Mouse (Mus musculus) C2C12 (cell line): Measurements from ENCODE around the gene Gclm. TPM values are rescaled to one million over a fixed set of nuclear protein-coding genes. Genes with fewer than 3 reads are reported as not detected.

Experiments
- H3K27me3 ChIP-seq: one replicate; pipeline ENCODE4 v1.6.1; 2011; ENCODE audit not compliant: control insufficient read depth, insufficient read depth, insufficient read length
- H3K36me3 ChIP-seq: one replicate; pipeline ENCODE4 v1.6.1; 2011; ENCODE audit not compliant: control insufficient read depth, insufficient read depth
- H3K4me3 ChIP-seq: one replicate; pipeline ENCODE4 v1.5.1; 2011; ENCODE audit warnings: mild to moderate bottlenecking, control low read depth; ENCODE audit not compliant: poor library complexity, insufficient read depth, severe bottlenecking
- H3K79me2 ChIP-seq: one replicate; pipeline ENCODE4 v1.6.1; 2011; ENCODE audit not compliant: control insufficient read depth, insufficient read depth
- H3K79me3 ChIP-seq: one replicate; pipeline ENCODE4 v1.6.1; 2011; ENCODE audit warnings: low read depth, control low read depth
- H3ac ChIP-seq: one replicate; pipeline ENCODE3; 2011; ENCODE audit warnings: low read depth; ENCODE audit not compliant: control insufficient read depth, insufficient read length
- CEBPB ChIP-seq: IDR thresholded peaks from one replicate; pipeline ENCODE4 v1.6.1; 2011; ENCODE audit warnings: low read depth, mild to moderate bottlenecking, control low read depth, moderate library complexity
- CTCF ChIP-seq: IDR thresholded peaks from one replicate; pipeline ENCODE4 v1.5.1; 2011; ENCODE audit not compliant: control insufficient read depth, insufficient read depth, insufficient read length
- FOSL1 ChIP-seq: IDR thresholded peaks from one replicate; pipeline ENCODE4 v1.8.0; 2011; ENCODE audit warnings: mild to moderate bottlenecking, low read length; ENCODE audit not compliant: poor library complexity, insufficient read depth, severe bottlenecking
- MAX ChIP-seq: IDR thresholded peaks from one replicate; pipeline ENCODE4 v1.6.1; 2011; ENCODE audit warnings: mild to moderate bottlenecking, control low read depth
- MYOD1 ChIP-seq: IDR thresholded peaks from one replicate; pipeline ENCODE4 v1.6.1; 2011; ENCODE audit warnings: low read depth; ENCODE audit not compliant: control insufficient read depth, insufficient read length
- MYOG ChIP-seq: IDR thresholded peaks from one replicate; pipeline ENCODE4 v1.6.1; 2011; ENCODE audit not compliant: control insufficient read depth, insufficient read length; ENCODE audit errors: extremely low read depth
- USF1 ChIP-seq: IDR thresholded peaks from one replicate; pipeline ENCODE4 v1.6.1; 2011; ENCODE audit warnings: low read depth, mild to moderate bottlenecking, control low read depth, moderate library complexity
- polyA plus RNA-seq: library from polyadenylated mRNA; unstranded; fragments of >200 nt; fragmentation: generic; extraction: Trizol; gene quantifications from one replicate; pipeline ENCODE4 v1.2.1, GENCODE M21; 2012; ENCODE audit warnings: missing spikeins

Gclm gene
- polyA plus RNA-seq, 1 experiment: 84.0 TPM

DNA sequence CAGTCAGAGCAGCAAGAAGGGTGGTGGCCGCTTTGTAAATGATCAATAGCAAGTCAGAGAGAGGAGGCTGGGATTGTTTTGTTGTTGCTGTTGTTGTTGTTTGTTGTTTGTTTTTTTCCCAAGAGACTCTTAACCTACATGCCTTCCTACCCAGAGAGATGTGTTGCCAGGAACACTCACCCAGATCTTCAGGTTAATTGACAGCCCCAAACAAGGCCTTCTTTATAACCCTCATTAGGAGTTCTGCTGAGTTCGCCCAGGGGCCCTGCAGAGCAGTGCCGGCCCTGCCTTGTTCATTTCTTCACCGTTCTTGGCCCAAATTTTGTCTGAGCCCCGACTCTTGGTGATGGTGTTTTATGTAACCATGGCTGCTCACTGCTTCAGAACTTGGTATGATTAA, 44.9 kb upstream of the Gclm start:
- Histone ChIP-seq H3K4me3 (no peak overlapping the region), H3K79me3 (no peaks in the 10 kb centered on the region), H3ac (no peak overlapping the region), H3K27me3 (no peaks in the 10 kb centered on the region), H3K79me2 (no peaks in the 10 kb centered on the region), H3K36me3 (no peaks in the 10 kb centered on the region)
- no peak for TF ChIP-seq MAX
- TF ChIP-seq USF1: no peak
- TF ChIP-seq CEBPB: no peak
- TF ChIP-seq FOSL1: no peak
- no peak for TF ChIP-seq MYOD1
- no peak for TF ChIP-seq MYOG
- no peak for TF ChIP-seq CTCF

DNA sequence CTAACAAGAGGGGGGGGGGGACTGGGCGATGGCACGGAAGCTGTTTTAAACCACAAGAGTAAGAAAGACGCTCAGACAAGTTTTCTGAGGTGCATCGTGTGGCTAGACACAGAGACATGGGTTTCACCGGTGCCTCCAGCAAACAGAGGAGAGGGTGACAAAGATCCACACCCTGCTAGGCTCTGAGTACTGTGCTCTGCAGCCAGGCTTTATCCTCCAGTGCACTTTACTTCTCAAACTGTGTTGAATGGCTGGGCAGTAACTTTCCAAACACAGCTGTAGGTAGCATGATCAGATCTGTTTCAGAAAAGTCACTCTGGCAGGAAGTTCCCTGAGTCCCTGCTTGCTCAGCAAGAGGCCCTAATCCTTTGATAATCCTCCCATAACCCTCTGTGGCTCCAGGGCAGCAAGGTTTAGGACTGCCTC, 43.0 kb upstream of the Gclm start:
- no peak overlapping the region for H3ac ChIP-seq
- no peaks in the 10 kb centered on the region for H3K79me3 ChIP-seq
- H3K36me3 ChIP-seq: no peaks in the 10 kb centered on the region
- TF ChIP-seq FOSL1 (no peak), CTCF (no peak), MAX (no peak), MYOD1 (no peak), MYOG (no peak), CEBPB (no peak), USF1 (no peak)
- H3K4me3 ChIP-seq: no peak overlapping the region
- H3K79me2 ChIP-seq: no peaks in the 10 kb centered on the region
- H3K27me3 ChIP-seq: no peaks in the 10 kb centered on the region

DNA sequence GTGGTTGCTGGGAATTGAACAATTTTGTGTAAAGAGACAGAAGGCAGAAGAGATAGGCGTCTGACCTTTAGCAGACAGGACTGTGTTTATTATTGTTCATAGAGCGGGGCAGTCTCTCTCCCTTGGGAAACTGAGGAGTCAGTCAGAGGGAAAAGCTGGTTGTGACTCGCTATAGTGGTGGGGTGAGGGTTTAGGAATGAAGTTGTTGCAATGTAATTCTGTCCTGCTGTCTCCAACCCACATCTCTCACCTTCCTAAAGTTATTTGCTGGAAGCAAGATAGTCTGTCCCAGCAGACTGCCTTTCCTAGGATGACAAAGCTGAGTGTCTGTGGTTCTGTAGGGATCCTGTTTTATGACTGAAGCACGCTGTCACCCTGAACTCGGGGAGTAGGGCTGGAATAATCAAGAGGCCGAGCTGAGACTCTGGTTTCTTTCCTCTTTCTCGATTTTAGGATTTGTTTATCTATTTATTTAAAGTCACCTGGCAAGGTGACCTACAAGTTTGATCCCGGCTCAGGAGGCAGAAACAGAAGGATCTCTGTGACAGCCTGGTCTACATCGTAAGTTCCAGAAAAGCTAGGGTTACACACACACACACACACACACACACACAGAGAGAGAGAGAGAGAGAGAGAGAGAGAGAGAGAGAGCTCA, 41.6 kb upstream of the Gclm start:
- TF ChIP-seq CTCF (no peak), MYOG (no peak), FOSL1 (no peak), MAX (no peak), MYOD1 (no peak), USF1 (no peak), CEBPB (no peak)
- no peak overlapping the region for H3K4me3 ChIP-seq

DNA sequence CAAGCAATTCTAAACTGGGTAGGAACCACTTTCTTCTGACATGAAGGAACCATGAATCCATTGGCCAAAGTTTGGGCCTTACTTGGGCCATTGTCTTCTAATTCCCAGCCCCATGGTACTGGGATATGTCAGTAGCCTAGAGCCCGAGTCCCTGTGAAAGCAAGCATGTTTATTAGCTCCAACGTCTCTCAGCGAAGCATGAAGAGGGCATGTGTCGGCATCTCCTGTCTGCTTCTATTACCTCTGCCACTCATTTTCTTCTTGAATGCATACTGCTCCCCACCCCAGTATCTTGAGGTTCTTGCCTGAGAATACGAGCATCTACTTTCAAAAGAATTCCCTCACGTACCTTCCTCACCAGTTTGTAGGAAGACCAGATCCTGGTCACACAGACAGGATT, 39.6 kb upstream of the Gclm start:
- no peaks in the 10 kb centered on the region for H3K79me2 ChIP-seq
- no peaks in the 10 kb centered on the region for H3K36me3 ChIP-seq
- H3K79me3 ChIP-seq: no peaks in the 10 kb centered on the region
- H3K27me3 ChIP-seq: no peaks in the 10 kb centered on the region
- H3K4me3 ChIP-seq: no peak overlapping the region
- H3ac ChIP-seq: no peak overlapping the region
- no peak for TF ChIP-seq CEBPB
- TF ChIP-seq CTCF: no peak
- no peak for TF ChIP-seq MYOG
- no peak for TF ChIP-seq MAX
- no peak for TF ChIP-seq USF1
- no peak for TF ChIP-seq FOSL1
- no peak for TF ChIP-seq MYOD1

More for the DNA sequence above, 41.6 kb upstream of the Gclm start:
- no peaks in the 10 kb centered on the region for H3K79me3 ChIP-seq
- H3K79me2 ChIP-seq: no peaks in the 10 kb centered on the region
- H3K27me3 ChIP-seq: no peaks in the 10 kb centered on the region
- no peaks in the 10 kb centered on the region for H3K36me3 ChIP-seq
- H3ac ChIP-seq: no peak overlapping the region

DNA sequence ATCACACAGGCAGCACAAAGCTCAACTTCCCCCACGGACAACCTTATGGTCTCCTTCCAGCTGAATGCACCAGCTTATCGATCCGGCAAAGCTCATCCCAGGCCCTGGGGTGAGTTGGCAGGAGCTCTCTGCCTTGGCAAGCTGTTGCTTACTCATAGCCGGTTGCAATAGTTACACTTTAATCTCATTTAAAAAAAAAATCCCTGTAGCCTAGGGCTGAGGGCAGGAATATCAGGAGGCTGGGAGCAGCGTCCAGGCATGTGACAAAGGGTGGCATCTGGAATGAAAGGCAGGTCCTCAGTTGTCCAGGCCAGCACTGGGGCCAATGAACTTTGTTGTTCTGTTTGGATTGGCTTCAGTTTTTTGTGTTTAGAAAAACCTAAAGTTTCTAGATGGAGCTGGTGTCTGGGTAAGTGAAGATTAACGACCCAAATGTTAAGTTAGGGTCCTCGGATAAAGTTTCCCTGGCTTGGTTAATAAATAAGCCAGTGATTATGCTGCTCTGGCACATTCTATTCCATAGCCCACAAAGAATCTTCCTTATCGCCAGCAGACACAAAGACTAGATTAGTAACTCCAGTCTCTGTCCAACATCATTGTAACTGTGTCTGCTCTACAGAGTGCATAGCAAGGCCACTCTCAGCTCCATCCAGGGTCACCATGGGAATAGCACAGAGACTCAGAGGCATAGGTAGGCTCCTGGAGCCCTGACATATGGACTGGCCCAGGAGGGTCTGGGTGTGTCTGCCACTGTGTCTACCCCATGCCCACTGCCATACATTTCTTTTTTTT, 38.9 kb upstream of the Gclm start:
- no peak for TF ChIP-seq MAX

DNA sequence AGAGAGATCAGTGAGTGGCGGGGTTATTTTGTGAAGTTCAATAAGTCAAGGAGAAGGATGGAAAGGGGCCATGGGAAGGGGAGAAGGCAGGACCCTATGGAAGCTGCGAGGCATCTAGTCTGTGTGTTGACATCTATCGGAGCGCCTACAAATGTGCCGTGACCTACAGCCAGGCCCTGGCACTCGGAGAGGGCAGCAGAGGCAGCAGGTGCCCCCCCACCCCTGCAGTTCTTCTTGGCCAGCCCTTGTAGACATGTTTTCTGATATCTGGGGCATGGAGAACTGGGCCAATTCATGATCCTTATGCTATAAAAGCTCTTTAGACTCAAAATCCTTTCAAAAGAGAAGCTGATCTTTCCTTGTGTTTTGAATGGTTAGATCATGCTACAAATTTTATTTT, 37.6 kb upstream of the Gclm start:
- Histone ChIP-seq H3K4me3 (no peak overlapping the region), H3ac (no peak overlapping the region), H3K79me3 (no peaks in the 10 kb centered on the region), H3K79me2 (no peaks in the 10 kb centered on the region), H3K27me3 (no peaks in the 10 kb centered on the region), H3K36me3 (no peaks in the 10 kb centered on the region)
- TF ChIP-seq MAX (no peak), MYOD1 (no peak), FOSL1 (no peak), USF1 (no peak), MYOG (no peak), CEBPB (no peak), CTCF (no peak)

More for the DNA sequence above, 38.9 kb upstream of the Gclm start:
- Histone ChIP-seq H3K4me3 (no peak overlapping the region), H3K79me3 (no peaks in the 10 kb centered on the region), H3K79me2 (no peaks in the 10 kb centered on the region), H3K36me3 (no peaks in the 10 kb centered on the region), H3K27me3 (no peaks in the 10 kb centered on the region), H3ac (no peak overlapping the region)
